Mouse (Mus musculus) activated CD4-positive, CD25-positive, alpha-beta regulatory T cell, adult 4 months (primary cell): ENCODE measurements around the gene Npdc1. TPM values are rescaled to one million over a fixed set of nuclear protein-coding genes. Genes with fewer than 3 reads are reported as not detected.
"Not testable (repeated sequence)": the region's sequence is repeated elsewhere in the genome, so short reads cannot be mapped to it uniquely, and the experiment has no call there.

ENCODE experiments used
- ATAC-seq: one replicate; pipeline ENCODE4 v1.8.0; 2017
- polyA plus RNA-seq, 2 experiments: library from polyadenylated mRNA; unstranded; fragments of 100-300 nt; shearing (Covaris generic); gene quantifications; one replicate each; pipeline ENCODE4 v1.2.1; 2017

Npdc1 gene
- polyA plus RNA-seq, 2 experiments from 2014 or later: 1.2 to 1.7 TPM

GRCm38 (mm10) chr2:25395721-25396596 is 3.2 kb upstream of the Npdc1 start, which contains the start of gene Entpd2:
Gene Entpd2, plus strand, starts transcription at chr2:25395874.
- no peak for ATAC-seq

DNA sequence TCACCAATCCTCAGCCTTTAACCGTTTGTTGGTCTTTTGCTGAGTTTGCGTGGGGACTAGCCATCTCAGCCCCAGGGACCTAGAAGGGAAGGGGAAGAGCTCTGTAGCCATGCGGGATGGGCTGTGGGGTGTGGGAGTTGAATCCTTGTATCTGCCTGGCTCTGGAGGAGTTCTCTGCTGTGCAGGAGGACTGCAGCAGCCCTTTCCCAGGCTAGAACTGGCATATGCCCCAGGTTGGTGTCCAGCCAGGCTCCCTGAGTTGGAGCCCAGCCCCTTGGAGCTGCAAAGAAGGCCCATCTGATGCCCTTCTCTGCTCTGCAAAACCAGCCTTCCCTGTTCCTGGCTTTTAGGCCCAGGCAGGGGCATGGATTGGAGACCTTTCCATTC is 2.6 kb upstream of the Npdc1 start:
- ATAC-seq: no peak

DNA sequence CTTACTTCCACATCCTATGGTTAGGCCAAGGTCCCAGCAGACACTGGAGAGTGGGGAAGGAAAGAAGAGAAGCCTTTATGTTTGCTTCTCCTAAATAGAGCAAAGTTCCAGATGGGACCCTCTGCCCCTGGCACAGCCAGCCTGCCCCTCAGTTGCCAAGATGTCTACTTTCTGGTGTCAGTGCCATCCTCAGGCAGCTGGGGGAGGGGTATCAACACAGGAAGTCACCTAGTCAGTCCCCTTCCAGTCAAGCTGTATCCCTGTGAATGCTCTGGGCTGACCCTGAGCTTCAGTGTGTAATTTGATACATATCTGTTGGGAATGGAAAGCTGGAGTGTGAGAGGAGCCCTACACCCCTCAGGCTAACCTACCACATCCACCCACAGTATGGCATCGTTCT is 2.1 kb upstream of the Npdc1 start:
- ATAC-seq: no peak

DNA sequence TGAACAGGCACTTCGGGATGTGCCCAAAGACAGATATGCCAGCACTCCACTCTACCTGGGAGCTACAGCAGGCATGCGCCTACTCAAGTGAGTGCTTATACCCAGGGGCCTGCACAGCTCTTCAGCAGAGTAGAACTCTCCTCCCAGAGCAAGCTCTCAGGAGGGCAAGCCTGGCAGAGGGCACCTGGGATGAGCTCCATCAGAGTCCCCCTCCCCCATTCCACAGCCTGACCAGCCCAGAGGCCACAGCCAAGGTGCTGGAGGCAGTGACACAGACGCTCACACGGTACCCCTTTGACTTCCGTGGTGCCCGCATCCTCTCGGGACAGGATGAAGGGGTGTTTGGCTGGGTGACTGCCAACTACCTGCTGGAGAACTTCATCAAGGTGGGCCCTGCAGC is 1.1 kb upstream of the Npdc1 start:
- no peak for ATAC-seq

DNA sequence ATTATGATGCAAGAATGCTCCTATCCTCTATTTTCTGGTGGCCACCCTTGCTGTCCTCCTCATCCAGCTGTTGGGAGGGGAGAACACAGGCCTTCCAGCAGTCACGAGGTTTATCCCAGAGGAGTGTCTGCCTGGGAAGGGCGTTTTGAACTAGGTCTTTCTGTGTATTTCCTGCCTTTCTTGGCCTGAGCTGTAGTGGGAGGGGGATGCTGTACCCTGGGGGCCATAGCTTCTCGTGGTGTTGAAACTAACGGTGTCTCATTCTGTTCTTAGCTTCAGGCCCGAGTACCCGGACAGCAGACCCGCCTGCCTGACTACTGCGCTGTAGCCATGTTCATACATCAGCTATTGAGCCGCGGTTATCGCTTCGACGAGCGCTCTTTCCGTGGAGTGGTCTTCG is 1.1 kb downstream of the Npdc1 start:
- no peak for ATAC-seq

GRCm38 (mm10) chr2:25400764-25401163 is 1.6 kb downstream of the Npdc1 start:
- ATAC-seq: no peak

GRCm38 (mm10) chr2:25402377-25402971 is 3.3 kb downstream of the Npdc1 start:
- ATAC-seq: peak; percentile 49

DNA sequence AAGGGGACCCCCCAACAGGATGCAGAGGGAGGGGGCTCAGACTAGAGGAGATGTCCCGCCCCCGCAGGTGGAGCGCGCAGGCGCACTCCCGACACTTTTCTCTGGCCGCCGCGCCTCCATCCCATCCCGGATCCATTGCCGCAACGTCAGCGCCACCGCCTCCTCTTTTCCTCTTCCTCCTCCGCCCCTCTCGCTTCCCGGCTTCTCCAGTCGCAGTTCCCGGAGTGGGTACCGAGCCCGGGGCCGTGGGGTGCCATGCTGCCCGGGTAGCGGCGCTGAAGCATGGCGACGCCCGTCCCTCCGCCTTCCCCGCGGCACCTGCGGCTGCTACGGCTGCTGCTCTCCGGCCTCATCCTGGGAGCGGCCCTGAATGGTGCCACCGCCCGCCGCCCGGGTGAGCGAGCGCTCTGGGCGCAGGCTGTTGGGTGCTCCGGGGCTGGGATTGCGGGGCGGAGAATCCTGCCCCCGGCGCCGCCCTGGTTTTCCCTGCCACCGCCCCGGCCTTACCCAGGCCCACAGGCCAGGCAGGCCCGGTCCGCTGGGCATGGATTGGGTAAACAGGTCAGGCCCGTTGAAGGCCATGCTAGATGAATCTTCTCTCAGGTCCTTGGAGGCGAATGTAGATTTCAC is 3.9 kb downstream of the Npdc1 start:
- no peak for ATAC-seq

DNA sequence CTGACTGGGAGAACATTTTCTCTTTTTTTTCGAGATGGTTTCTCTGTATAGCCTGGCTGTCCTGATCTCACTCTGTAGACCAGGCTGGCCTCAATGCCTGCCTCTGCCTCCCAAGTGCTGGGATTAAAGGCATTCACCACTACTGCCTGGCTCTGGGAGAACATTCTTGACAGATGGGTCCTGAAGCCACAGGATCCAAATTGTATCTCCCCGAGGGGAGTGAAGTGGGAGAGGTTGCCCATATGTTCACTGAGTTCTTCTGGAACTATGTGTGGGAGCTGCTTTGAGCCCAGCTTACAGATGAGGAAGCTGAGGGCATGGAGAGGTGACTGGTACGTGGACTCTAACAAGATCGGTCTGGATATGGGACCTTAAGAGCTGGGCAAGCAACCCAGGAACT is 4.8 kb downstream of the Npdc1 start:
- ATAC-seq: no peak

DNA sequence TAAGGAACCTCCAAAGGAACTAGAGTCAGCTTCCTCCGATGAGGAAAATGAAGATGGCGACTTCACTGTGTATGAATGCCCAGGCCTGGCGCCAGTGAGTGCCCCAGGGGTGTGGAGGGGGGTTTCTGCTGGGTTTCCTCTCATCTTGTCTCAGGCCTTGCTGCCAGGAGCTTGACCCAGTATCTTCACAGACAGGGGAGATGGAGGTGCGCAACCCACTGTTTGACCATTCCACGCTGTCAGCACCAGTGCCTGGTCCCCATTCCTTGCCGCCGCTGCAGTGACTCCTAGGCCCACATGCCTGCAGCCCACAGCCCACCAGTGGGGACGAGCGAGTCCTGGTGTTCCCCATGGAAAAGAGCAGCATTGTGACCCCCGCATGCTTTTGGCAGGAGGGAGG is 9.8 kb downstream of the Npdc1 start:
- ATAC-seq: no peak

GRCm38 (mm10) chr2:25413436-25413835 is 14.3 kb downstream of the Npdc1 start:
- not testable (repeated sequence) for ATAC-seq

DNA sequence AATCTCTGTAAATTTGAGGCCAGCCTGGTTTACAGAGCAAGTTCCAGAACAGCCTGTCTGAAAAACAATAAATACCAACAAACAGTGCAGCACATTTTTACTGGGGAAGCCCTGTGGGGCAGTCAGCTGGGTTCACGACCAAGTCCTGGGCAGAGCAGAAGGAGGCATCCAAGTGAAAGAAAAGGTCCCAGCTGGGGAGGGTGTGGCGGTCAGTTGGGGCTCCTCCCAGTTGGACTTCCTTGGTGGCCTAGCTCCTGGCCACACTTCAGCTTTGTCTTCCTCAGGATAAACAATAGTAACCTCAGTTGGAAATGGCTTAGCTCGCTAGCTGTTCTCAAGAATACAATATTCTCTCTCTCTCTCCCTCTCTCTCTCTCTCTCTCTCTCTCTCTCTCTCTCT is 18.3 kb downstream of the Npdc1 start:
- no peak for ATAC-seq

- ATAC-seq: no peak
Observed at GRCm38 (mm10) chr2:25421896-25422295, 22.7 kb downstream of the Npdc1 start.

DNA sequence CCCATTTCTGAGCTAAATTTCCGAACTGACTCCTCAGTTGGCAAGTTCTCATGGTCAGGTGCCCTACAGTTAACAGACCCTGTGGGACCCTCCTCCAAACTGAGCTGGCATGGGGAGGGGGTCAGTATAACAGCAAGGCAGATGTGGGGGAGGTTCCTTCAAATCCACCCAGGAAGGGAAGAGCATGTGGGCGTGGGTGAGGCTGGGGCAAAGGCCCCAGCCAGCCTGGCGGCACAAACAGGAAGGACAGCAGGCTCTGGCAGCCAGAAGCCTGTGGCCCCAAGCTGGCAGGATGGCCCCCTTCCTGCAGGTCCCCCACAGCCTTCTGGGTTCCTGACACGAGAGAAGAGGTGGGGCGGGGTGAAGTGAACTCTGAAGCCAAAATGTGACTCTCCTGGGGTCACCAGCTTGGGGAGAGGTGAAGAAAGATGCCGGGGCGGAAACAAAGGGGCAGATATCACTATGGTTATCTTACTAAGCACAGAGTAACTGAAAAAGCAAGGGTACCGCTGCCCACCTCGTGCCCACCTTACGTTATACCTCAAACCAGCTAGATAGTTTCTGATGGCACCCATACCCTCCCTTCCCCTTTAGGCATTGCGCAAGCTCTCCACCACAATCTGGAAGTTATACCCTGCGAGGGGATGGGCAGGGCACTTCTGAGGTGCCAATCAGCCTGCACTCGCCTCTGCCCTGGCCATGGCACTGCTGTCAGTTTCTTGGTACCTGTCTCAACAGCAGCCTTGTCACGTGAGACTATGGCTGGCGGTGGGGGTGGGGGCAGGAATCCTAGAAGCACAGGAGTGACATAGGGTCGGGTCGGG is 23.6 kb downstream of the Npdc1 start, which contains the start of gene Fut7:
TSS of gene Fut7 (plus strand) at position 681 of the 824 bp plus-strand sequence.
- peak; percentile 58 for ATAC-seq

DNA sequence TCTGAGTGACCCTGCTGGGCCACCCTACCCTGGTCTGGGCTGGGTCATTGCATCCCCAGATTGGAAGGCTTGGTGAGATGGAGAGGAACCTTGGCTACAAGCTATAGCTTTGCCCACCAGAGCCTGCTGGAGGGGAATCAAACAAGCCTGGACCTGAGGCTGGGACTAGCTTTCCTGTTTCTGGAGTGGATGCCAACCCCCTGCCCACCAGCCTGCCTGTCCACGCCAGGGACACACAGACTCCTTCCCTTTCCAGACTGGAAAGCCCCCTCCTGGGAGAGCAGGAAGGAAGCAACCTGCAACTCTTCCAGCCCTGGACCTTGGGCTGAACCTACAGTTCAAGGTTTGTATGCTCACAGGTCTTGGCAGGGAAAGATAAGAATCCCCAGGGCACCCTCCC is 24.5 kb downstream of the Npdc1 start:
- ATAC-seq: no peak

- ATAC-seq: no peak
Observed at GRCm38 (mm10) chr2:25425481-25425880, 26.3 kb downstream of the Npdc1 start.

- ATAC-seq: peak; percentile 48
Observed at GRCm38 (mm10) chr2:25426721-25427191, 27.6 kb downstream of the Npdc1 start.

DNA sequence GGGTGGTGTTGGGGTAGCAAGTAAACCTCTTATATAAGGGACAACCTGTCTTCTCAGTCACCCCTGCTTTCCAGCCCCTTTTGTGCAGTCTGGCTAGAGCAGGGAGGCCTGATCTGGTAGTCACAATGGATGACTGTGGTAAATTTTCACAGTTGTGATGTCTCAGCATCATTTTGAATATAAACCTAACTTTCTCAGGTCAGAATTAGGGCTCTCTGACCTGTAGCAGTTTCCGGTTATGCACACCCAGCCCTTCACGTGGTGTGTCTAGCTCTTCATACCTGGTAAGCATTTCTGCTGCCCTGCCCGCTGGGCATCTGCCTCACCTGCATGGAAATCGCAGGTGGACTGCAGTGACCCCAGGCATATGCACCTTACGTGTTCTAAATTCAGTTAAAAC is 28.1 kb downstream of the Npdc1 start:
- no peak for ATAC-seq

DNA sequence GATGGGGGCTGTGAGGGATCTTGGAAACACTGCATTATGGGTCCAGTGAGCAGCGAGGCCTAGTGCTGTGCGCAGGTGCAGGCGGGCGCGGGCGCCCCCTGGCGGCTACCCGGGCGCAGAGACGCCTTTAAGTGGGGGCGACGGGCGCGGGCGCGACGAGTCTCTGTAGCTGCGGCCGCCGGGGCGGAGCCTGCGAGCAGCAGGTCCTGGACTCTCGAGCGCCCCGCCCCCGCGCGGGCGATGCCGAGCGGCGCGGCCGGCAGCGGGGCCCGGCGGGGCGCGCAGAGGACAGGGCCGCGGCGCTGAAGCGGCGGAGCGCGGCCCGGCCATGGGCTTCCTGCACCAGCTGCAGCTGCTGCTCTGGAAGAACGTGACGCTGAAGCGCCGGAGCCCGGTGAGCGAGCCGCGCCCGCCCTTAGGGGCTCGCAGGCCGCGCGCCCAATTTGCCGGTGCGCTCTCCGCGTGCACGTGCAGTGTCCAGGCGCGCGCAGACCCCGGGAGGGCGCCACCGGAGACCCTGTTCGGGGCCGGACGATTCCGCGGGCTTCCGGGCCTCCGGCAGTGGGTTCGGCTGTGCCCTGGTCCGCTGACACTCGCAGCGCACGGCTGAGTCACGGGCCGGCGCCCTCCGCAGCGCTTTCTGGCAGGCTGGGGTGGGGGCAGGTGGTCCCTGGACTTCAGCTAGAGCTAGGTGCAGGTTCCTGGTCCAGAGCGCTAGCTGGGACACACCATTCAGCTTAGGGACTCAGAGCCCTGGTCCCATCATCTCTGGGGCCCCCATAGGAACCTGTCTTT is 29.5 kb downstream of the Npdc1 start, which contains the start of gene Abca2:
TSS of gene Abca2 (plus strand) at position 262 of the 795 bp plus-strand sequence.
- ATAC-seq: peak; percentile 67

GRCm38 (mm10) chr2:25429435-25430180 is 30.5 kb downstream of the Npdc1 start:
- no peak for ATAC-seq
